Mouse (Mus musculus): ENCODE results near the gene Gga3. TPM values are rescaled to one million over a fixed set of nuclear protein-coding genes. Genes with fewer than 3 reads are reported as not detected.

Gga3 gene
- total RNA-seq, 2 experiments from 2014 or later, result 68.7 to 80.7 TPM

GRCm38 (mm10) chr11:115555717-115556116 lies 48.1 kb downstream of the Gga3 start:
- DNase-seq, result no peak

- DNase-seq, result no peak
Observed at GRCm38 (mm10) chr11:115552783-115553182, 51.1 kb downstream of the Gga3 start.

GRCm38 (mm10) chr11:115543571-115543970 lies 60.3 kb downstream of the Gga3 start:
- no peak for DNase-seq

GRCm38 (mm10) chr11:115538045-115538444 lies 65.8 kb downstream of the Gga3 start:
- DNase-seq, result no peak

- peak; percentile 26 to 49 for DNase-seq
Observed at GRCm38 (mm10) chr11:115536856-115537568, 66.8 kb downstream of the Gga3 start.

GRCm38 (mm10) chr11:115536038-115536681 lies 67.7 kb downstream of the Gga3 start, which contains the start of gene Sumo2:
Gene Sumo2 (minus strand): TSS chr11:115536276.
- DNase-seq, result peak; percentile 97

GRCm38 (mm10) chr11:115535401-115536037 lies 68.3 kb downstream of the Gga3 start:
- peak; percentile 49 to 60 for DNase-seq

GRCm38 (mm10) chr11:115534759-115535371 lies 69.0 kb downstream of the Gga3 start:
- DNase-seq, result no peak

Other genes starting within 250 kb of the Gga3 start
- gene Hid1, start 236.3 kb downstream of the Gga3 start, total RNA-seq (2021), result 100 to 1,000 TPM; 106 to 109 TPM
- 10 to 100 TPM; 25.3 to 25.7 TPM for gene Cdr2l, start 222.1 kb downstream of the Gga3 start, total RNA-seq (2021)
- gene Mrpl58, start 200.3 kb downstream of the Gga3 start, total RNA-seq (2021), result 100 to 1,000 TPM in 1 of 2 experiments, 10 to 100 TPM in 1; 98.1 to 105 TPM
- 100 to 1,000 TPM; 478 to 524 TPM for gene Atp5h, start 184.1 kb downstream of the Gga3 start, total RNA-seq (2021)
- 10 to 100 TPM; 69.2 to 77.4 TPM for gene Kctd2, start 183.9 kb downstream of the Gga3 start, total RNA-seq (2021)
- not detected for gene Trim80, start 163.5 kb downstream of the Gga3 start, total RNA-seq (2021)
- gene Slc16a5, start 141.6 kb downstream of the Gga3 start, total RNA-seq (2021), result not detected
- 10 to 100 TPM; 10.9 to 11.2 TPM for gene Armc7, start 128.4 kb downstream of the Gga3 start, total RNA-seq (2021)
- 10 to 100 TPM; 62.5 to 67.8 TPM for gene Nt5c, start 112.2 kb downstream of the Gga3 start, total RNA-seq (2021)
- 100 to 1,000 TPM; 138 to 161 TPM for gene Jpt1, start 89.7 kb downstream of the Gga3 start, total RNA-seq (2021)
- gene Sumo2, start 67.8 kb downstream of the Gga3 start, total RNA-seq (2021), result 100 to 1,000 TPM; 324 to 344 TPM
- gene Nup85, start 39.6 kb downstream of the Gga3 start, total RNA-seq (2021), result 10 to 100 TPM; 49.8 to 60.7 TPM
- 10 to 100 TPM; 48.8 to 61.3 TPM for gene Mrps7, start 126 bp downstream of the Gga3 start, total RNA-seq (2021)
- gene Mif4gd, start 8.9 kb upstream of the Gga3 start, total RNA-seq (2021), result 10 to 100 TPM; 21.0 to 21.2 TPM
- 10 to 100 TPM; 64.0 to 66.0 TPM for gene Slc25a19, start 24.2 kb upstream of the Gga3 start, total RNA-seq (2021)
- 100 to 1,000 TPM; 181 to 192 TPM for gene Grb2, start 104.5 kb upstream of the Gga3 start, total RNA-seq (2021)
- gene Tmem94, start 161.4 kb upstream of the Gga3 start, total RNA-seq (2021), result 10 to 100 TPM; 49.6 to 50.1 TPM
- gene Caskin2, start 209.6 kb upstream of the Gga3 start, total RNA-seq (2021), result 10 to 100 TPM; 19.5 to 19.6 TPM
- 10 to 100 TPM; 12.0 to 12.7 TPM for gene Tsen54, start 210.7 kb upstream of the Gga3 start, total RNA-seq (2021)
- gene Llgl2, start 220.0 kb upstream of the Gga3 start, total RNA-seq (2021), result 1 to 10 TPM; 1.2 to 2.4 TPM